In the genomic region with DNA sequence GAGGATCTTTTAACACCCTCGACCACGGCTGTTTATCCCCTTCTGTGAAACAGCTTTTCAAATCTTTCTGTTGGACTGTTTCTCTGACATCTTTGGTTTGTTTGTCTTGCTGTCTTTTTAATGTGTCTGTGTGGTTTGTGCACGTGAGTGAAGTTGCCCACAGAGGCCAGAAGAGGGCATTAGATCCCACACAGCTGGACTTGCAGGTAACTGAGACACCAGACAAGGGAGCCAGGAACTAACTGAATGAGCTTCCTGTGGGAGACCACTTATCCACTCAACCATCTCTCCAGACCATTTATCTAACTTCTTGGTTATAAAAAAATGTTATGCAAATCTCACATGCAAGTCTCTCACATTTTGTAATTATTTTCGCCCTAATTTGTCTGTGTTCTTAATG, we compare ENCODE assay signal across 13 mouse cellular contexts. TPM values are rescaled to one million over a fixed set of nuclear protein-coding genes. Genes with fewer than 3 reads are reported as not detected.
A peak's percentile ranks its signal among the peaks of the same experiment; 100 is the strongest.
DNase-seq lines count a peak whose midpoint lies in the region; ATAC-seq and TF ChIP-seq lines count a peak whose summit lies in the region.
"Had no signal": no experiment of that assay in that cellular context is flagged by ENCODE, and none has a peak within 500 bp of the region (broad histone marks: within the 10 kb centered on the region; RNA-seq: fewer than 3 reads in every experiment).

No protein-coding gene starts in this region.

- H3K27me3 ChIP-seq in heart, embryonic 16.5 days (ENCODE audit: control insufficient read depth, insufficient read depth, low read length): no peaks in the 10 kb centered on the region
- H3K27me3 ChIP-seq in liver, postnatal 0 days (ENCODE audit: insufficient read depth, low read length): no peaks in the 10 kb centered on the region
- H3K27me3 ChIP-seq in liver, embryonic 11.5 days (replicated peaks; ENCODE audit: control insufficient read depth, insufficient read depth, low read length): no peaks in the 10 kb centered on the region
- H3K27me3 ChIP-seq: embryonic facial prominence, embryonic 12.5 days; neural tube, embryonic 13.5 days had no signal

- 86% methylated on average over 4 of the region's 4 CpGs for WGBS in heart, embryonic 16.5 days
- 90% methylated on average over 4 of the region's 4 CpGs for WGBS in liver, postnatal 0 days (ENCODE audit: insufficient replicate concordance)
- WGBS in liver, embryonic 11.5 days: 89% methylated on average over 4 of the region's 4 CpGs

- peak; percentile 16 for DNase-seq in CD4-positive, CD25-positive, alpha-beta regulatory T cell, adult 2 months (ENCODE audit: low read depth, low spot score)
- no peak for DNase-seq in heart, adult 18-20 months
- DNase-seq in liver, postnatal 0 days: no peak
- no peak for DNase-seq in liver, embryonic 11.5 days (ENCODE audit: low spot score)
- no peak for DNase-seq in urinary bladder, postnatal 36 days (ENCODE audit: low spot score in 2 of 2)
- DNase-seq: lung, adult 18-20 months had no signal

- peaks cover 67% of the 10 kb centered on the region for H3K4me1 ChIP-seq in heart, embryonic 16.5 days (ENCODE audit: control insufficient read depth, insufficient read depth, low read length)
- H3K4me1 ChIP-seq in liver, postnatal 0 days (ENCODE audit: insufficient read depth): peaks cover 34% of the 10 kb centered on the region
- peaks cover 18% of the 10 kb centered on the region for H3K4me1 ChIP-seq in liver, embryonic 11.5 days (replicated peaks; ENCODE audit: control insufficient read depth, insufficient read depth, low read length)
- peaks cover 59% of the 10 kb centered on the region for H3K4me1 ChIP-seq in brown adipose tissue, adult 24 weeks (ENCODE audit: control insufficient read depth, insufficient read depth, insufficient read length, low read length)
- H3K4me1 ChIP-seq: embryonic facial prominence, embryonic 12.5 days; neural tube, embryonic 13.5 days had no signal

- H3K9me3 ChIP-seq in heart, embryonic 16.5 days (replicated peaks; ENCODE audit: control insufficient read depth, low read length): no peaks in the 10 kb centered on the region
- H3K9me3 ChIP-seq in liver, postnatal 0 days (ENCODE audit: low read length): no peaks in the 10 kb centered on the region
- no peaks in the 10 kb centered on the region for H3K9me3 ChIP-seq in liver, embryonic 11.5 days (ENCODE audit: control insufficient read depth, low read length)
- H3K9me3 ChIP-seq: embryonic facial prominence, embryonic 12.5 days; neural tube, embryonic 13.5 days had no signal

- 0 out of 2 replicates have a peak, but pooled peaks cover 2% of the 10 kb centered on the region for H3K36me3 ChIP-seq in heart, embryonic 16.5 days (ENCODE audit: control insufficient read depth, insufficient read depth)
- H3K36me3 ChIP-seq in liver, postnatal 0 days (replicated peaks; ENCODE audit: insufficient read depth, low read length): no peaks in the 10 kb centered on the region
- H3K36me3 ChIP-seq in liver, embryonic 11.5 days (ENCODE audit: control insufficient read depth, insufficient read depth, low read length): no peaks in the 10 kb centered on the region
- H3K36me3 ChIP-seq: embryonic facial prominence, embryonic 12.5 days had no signal

- no peak overlapping the region for H3K4me3 ChIP-seq in heart, embryonic 16.5 days (ENCODE audit: low read length)
- H3K4me3 ChIP-seq in liver, postnatal 0 days (ENCODE audit: low read depth, low read length): no peak overlapping the region
- H3K4me3 ChIP-seq in liver, embryonic 11.5 days (ENCODE audit: low read depth, low read length): no peak overlapping the region
- H3K4me3 ChIP-seq in brown adipose tissue, adult 24 weeks (ENCODE audit: insufficient read depth, low read depth, low read length): no peak overlapping the region
- H3K4me3 ChIP-seq: embryonic facial prominence, embryonic 12.5 days; neural tube, embryonic 13.5 days had no signal

- no peak for ATAC-seq in CD4-positive, CD25-positive, alpha-beta regulatory T cell, adult 4 months
- ATAC-seq in heart, embryonic 16.5 days (replicated peaks; ENCODE audit: extremely low read depth, insufficient read depth, low FRiP score): no peak
- no peak for ATAC-seq in liver, postnatal 0 days
- ATAC-seq in liver, embryonic 11.5 days (replicated peaks; ENCODE audit: low FRiP score): no peak
- ATAC-seq: activated CD4-positive, CD25-positive, alpha-beta regulatory T cell, adult 4 months; hindbrain, embryonic 16.5 days had no signal

- peak overlapping the region; percentile 83 for H3K27ac ChIP-seq in heart, embryonic 16.5 days (ENCODE audit: low read length)
- H3K27ac ChIP-seq in liver, postnatal 0 days (ENCODE audit: low read depth): no peak overlapping the region
- no peak overlapping the region for H3K27ac ChIP-seq in liver, embryonic 11.5 days (ENCODE audit: low read depth, low read length)
- H3K27ac ChIP-seq in brown adipose tissue, adult 24 weeks (replicated peaks; ENCODE audit: low read depth, low read length): peak overlapping the region; percentile 18; the same call in 1 of the 2 replicates
- H3K27ac ChIP-seq: embryonic facial prominence, embryonic 12.5 days; neural tube, embryonic 13.5 days had no signal

- no peak for TF ChIP-seq EP300 in liver, postnatal 0 days (IDR thresholded peaks at IDR 0.05; ENCODE audit: low read depth)

- TF ChIP-seq CTCF in liver, postnatal 0 days (IDR thresholded peaks at IDR 0.05; ENCODE audit: low read depth): peak; percentile 27

- H3K4me2 ChIP-seq in heart, embryonic 16.5 days (ENCODE audit: low read depth, low read length): peak overlapping the region; percentile 34; the same call in 1 of the 2 replicates
- no peak overlapping the region for H3K4me2 ChIP-seq in liver, postnatal 0 days (ENCODE audit: low read depth, low read length)
- H3K4me2 ChIP-seq in liver, embryonic 11.5 days: no peak overlapping the region
- H3K4me2 ChIP-seq: embryonic facial prominence, embryonic 12.5 days; neural tube, embryonic 13.5 days had no signal

- H3K9ac ChIP-seq in heart, embryonic 16.5 days (ENCODE audit: low read length): no peak overlapping the region
- H3K9ac ChIP-seq in liver, postnatal 0 days (replicated peaks): no peak overlapping the region
- no peak overlapping the region for H3K9ac ChIP-seq in liver, embryonic 11.5 days (ENCODE audit: low read depth, low read length)
- H3K9ac ChIP-seq: embryonic facial prominence, embryonic 12.5 days; neural tube, embryonic 13.5 days had no signal

RNA-seq across cellular contexts. Expression of gene Egln1, which starts 18.5 kb away (rescaled TPM):
- 10 to 100 TPM; 11.0 to 13.7 TPM for polyA plus RNA-seq in CD4-positive, CD25-positive, alpha-beta regulatory T cell, adult 4 months (2017; shearing (Covaris generic))
- polyA plus RNA-seq in heart, embryonic 16.5 days (2015; fragmentation: Nextera tagmentation; extraction: Ambion mirVana): 17.8 and 19.5 TPM in 2 replicates
- total RNA-seq in heart, adult 18-20 months (2021): 100 to 1,000 TPM; 310 to 331 TPM
- polyA plus RNA-seq in liver, postnatal 0 days (2015; fragmentation: Nextera tagmentation; extraction: Ambion mirVana): 3.2 and 3.3 TPM in 2 replicates
- polyA plus RNA-seq in liver, embryonic 11.5 days (2014; fragmentation: Nextera tagmentation; extraction: Ambion mirVana): 8.4 and 10.0 TPM in 2 replicates
- polyA plus RNA-seq in brown adipose tissue, adult 24 weeks (2012; ENCODE audit: insufficient read depth, insufficient read length, missing spikeins): 134 and 142 TPM in 2 replicates

RNA-seq across cellular contexts. Expression of gene Sprtn, which starts 33.0 kb away (rescaled TPM):
- polyA plus RNA-seq in CD4-positive, CD25-positive, alpha-beta regulatory T cell, adult 4 months (2017; shearing (Covaris generic)): 1 to 10 TPM; 7.6 to 9.3 TPM
- 8.3 and 8.5 TPM in 2 replicates for polyA plus RNA-seq in heart, embryonic 16.5 days (2015; fragmentation: Nextera tagmentation; extraction: Ambion mirVana)
- total RNA-seq in heart, adult 18-20 months (2021): 10 to 100 TPM; 10.5 to 12.9 TPM
- polyA plus RNA-seq in liver, postnatal 0 days (2015; fragmentation: Nextera tagmentation; extraction: Ambion mirVana): 3.7 and 4.0 TPM in 2 replicates
- 11.5 and 13.2 TPM in 2 replicates for polyA plus RNA-seq in liver, embryonic 11.5 days (2014; fragmentation: Nextera tagmentation; extraction: Ambion mirVana)
- polyA plus RNA-seq in brown adipose tissue, adult 24 weeks (2012; ENCODE audit: insufficient read depth, insufficient read length, missing spikeins): 10.2 and 14.9 TPM in 2 replicates

RNA-seq across cellular contexts. Expression of gene Exoc8, which starts 33.1 kb away (rescaled TPM):
- polyA plus RNA-seq in CD4-positive, CD25-positive, alpha-beta regulatory T cell, adult 4 months (2017; shearing (Covaris generic)): 1 to 10 TPM; 8.2 to 8.3 TPM
- polyA plus RNA-seq in heart, embryonic 16.5 days (2015; fragmentation: Nextera tagmentation; extraction: Ambion mirVana): 6.9 and 7.3 TPM in 2 replicates
- total RNA-seq in heart, adult 18-20 months (2021): 10 to 100 TPM; 18.4 to 18.7 TPM
- polyA plus RNA-seq in liver, postnatal 0 days (2015; fragmentation: Nextera tagmentation; extraction: Ambion mirVana): 2.7 and 2.8 TPM in 2 replicates
- 9.1 and 9.7 TPM in 2 replicates for polyA plus RNA-seq in liver, embryonic 11.5 days (2014; fragmentation: Nextera tagmentation; extraction: Ambion mirVana)
- 9.7 and 13.5 TPM in 2 replicates for polyA plus RNA-seq in brown adipose tissue, adult 24 weeks (2012; ENCODE audit: insufficient read depth, insufficient read length, missing spikeins)

Comparison
In these comparisons a context has a peak if more than half of its experiments do, and no peak if none do; other contexts are left out.
1. H3K27ac ChIP-seq: peak in heart, embryonic 16.5 days (single experiment) and brown adipose tissue, adult 24 weeks (single experiment); none in liver, postnatal 0 days (single experiment) and liver, embryonic 11.5 days (single experiment).